ENCODE assay signal across 28 mouse cellular contexts in the genomic region with DNA sequence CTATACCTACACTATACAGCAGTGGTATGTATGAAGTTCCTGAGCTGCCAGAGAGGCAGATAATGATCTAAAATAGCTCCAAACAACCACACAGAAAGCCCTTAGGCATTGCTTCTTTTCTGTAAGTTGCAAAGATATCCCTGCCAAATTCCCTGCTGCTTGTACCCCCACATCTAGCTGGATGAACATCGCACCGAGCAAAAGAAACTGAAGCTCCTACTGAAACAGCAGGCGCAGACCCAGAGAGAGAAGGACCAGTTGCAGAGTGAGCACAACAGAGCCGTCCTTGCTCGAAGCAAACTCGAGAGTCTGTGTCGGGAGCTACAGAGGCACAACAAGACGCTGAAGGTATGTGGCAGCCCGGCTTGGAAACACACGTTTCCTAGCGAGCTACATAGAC. TPM values are rescaled to one million over a fixed set of nuclear protein-coding genes. Genes with fewer than 3 reads are reported as not detected.
"Had no signal": no experiment of that assay in that cellular context is flagged by ENCODE, and none has a peak within 500 bp of the region (broad histone marks: within the 10 kb centered on the region; RNA-seq: fewer than 3 reads in every experiment).

No protein-coding gene starts in this region.

- H3K9me3 ChIP-seq: heart, embryonic 15.5 days; intestine, embryonic 15.5 days; limb, embryonic 15.5 days; liver, embryonic 12.5 days had no signal

- H3K9ac ChIP-seq: heart, embryonic 13.5 days; heart, embryonic 15.5 days; hindbrain, embryonic 12.5 days; hindbrain, embryonic 14.5 days; intestine, embryonic 15.5 days; limb, embryonic 13.5 days; limb, embryonic 15.5 days; liver, embryonic 12.5 days; liver, embryonic 14.5 days had no signal

- H3K27ac ChIP-seq: gastrocnemius, adult 2 months; heart, embryonic 13.5 days; heart, embryonic 15.5 days; hindbrain, embryonic 10.5 days; hindbrain, embryonic 12.5 days; hindbrain, embryonic 14.5 days; intestine, embryonic 15.5 days; kidney, postnatal 0 days; limb, embryonic 13.5 days; limb, embryonic 15.5 days; liver, embryonic 12.5 days; liver, embryonic 14.5 days had no signal

- H3K4me1 ChIP-seq: heart, embryonic 13.5 days; heart, embryonic 15.5 days; hindbrain, embryonic 10.5 days; hindbrain, embryonic 12.5 days; intestine, embryonic 15.5 days; limb, embryonic 13.5 days; limb, embryonic 15.5 days; liver, embryonic 12.5 days had no signal

- DNase-seq: gastrocnemius, adult 2 months; gastrocnemius, postnatal 10 days; gastrocnemius, postnatal 25 days; heart, adult 18-20 months; heart, postnatal 4 days; kidney, adult 18-20 months; kidney, adult 8-10 months; kidney, postnatal 14 days; kidney, postnatal 36 days; layer of hippocampus, adult 9-11 months; layer of hippocampus, postnatal 36 days; left cerebral cortex, postnatal 4 days had no signal

- ATAC-seq: hindbrain, embryonic 16.5 days; inflammation-experienced regulatory T-cells, adult 6 months; intestine, embryonic 15.5 days; intestine, postnatal 0 days; liver, embryonic 12.5 days had no signal

- H3K36me3 ChIP-seq: intestine, embryonic 15.5 days; limb, embryonic 13.5 days; limb, embryonic 15.5 days; liver, embryonic 12.5 days had no signal

- H3K4me3 ChIP-seq: gastrocnemius, adult 2 months; heart, embryonic 13.5 days; heart, embryonic 15.5 days; hindbrain, embryonic 10.5 days; hindbrain, embryonic 12.5 days; intestine, embryonic 15.5 days; limb, embryonic 13.5 days; limb, embryonic 15.5 days; liver, embryonic 12.5 days had no signal

- H3K4me2 ChIP-seq: heart, embryonic 11.5 days; heart, embryonic 13.5 days; heart, embryonic 15.5 days; hindbrain, embryonic 12.5 days; hindbrain, embryonic 14.5 days; intestine, embryonic 15.5 days; limb, embryonic 13.5 days; limb, embryonic 15.5 days; liver, embryonic 12.5 days had no signal

- H3K27me3 ChIP-seq: heart, embryonic 13.5 days; heart, embryonic 15.5 days; hindbrain, embryonic 12.5 days; intestine, embryonic 15.5 days; limb, embryonic 13.5 days; limb, embryonic 15.5 days; liver, embryonic 12.5 days had no signal

RNA-seq across cellular contexts. Expression of a gene that starts 19.0 kb away (rescaled TPM):
- polyA plus RNA-seq: liver, adult 2 months had no signal
